Mouse (Mus musculus): Measurements from ENCODE around the gene Lsm7. TPM values are rescaled to one million over a fixed set of nuclear protein-coding genes. Genes with fewer than 3 reads are reported as not detected.
"Not testable (repeated sequence)": the region's sequence is repeated elsewhere in the genome, so short reads cannot be mapped to it uniquely, and the experiment has no call there.

Lsm7 gene
- polyA plus RNA-seq, 1 experiment from 2014 or later: 230 TPM

- no peak overlapping the region for H3K27ac ChIP-seq (replicated peaks in 1 of 2; ENCODE audit: control insufficient read depth in 1 of 2, insufficient read depth in 1 of 2, low read depth in 2 of 2, low read length in 2 of 2)
- no peak overlapping the region for H3K4me2 ChIP-seq (ENCODE audit: low read length)
- no peak overlapping the region for H3K4me3 ChIP-seq (ENCODE audit: control insufficient read depth in 1 of 2, insufficient read depth in 1 of 2, low read depth in 1 of 2, low read length in 2 of 2)
- H3K9ac ChIP-seq (ENCODE audit: low read length): no peak overlapping the region
- 59% methylated on average over 6 of the region's 6 CpGs for WGBS
- no peaks in the 10 kb centered on the region for H3K9me3 ChIP-seq (ENCODE audit: control insufficient read depth, low read length)
- no peak for ATAC-seq (ENCODE audit: insufficient number of reproducible peaks, insufficient read depth, low FRiP score, low read depth)
- H3K27me3 ChIP-seq (ENCODE audit: control insufficient read depth, insufficient read depth, low read length): no peaks in the 10 kb centered on the region
- no peaks in the 10 kb centered on the region for H3K4me1 ChIP-seq (ENCODE audit: control insufficient read depth in 2 of 2, insufficient read depth in 2 of 2, low read length in 2 of 2)
- no peaks in the 10 kb centered on the region for H3K36me3 ChIP-seq (ENCODE audit: control insufficient read depth, insufficient read depth, low read length)
Measured at GRCm38 (mm10) chr10:80818599-80819281, 36.3 kb downstream of the Lsm7 start.

- not testable (repeated sequence) for H3K27ac ChIP-seq (replicated peaks in 1 of 2; ENCODE audit: control insufficient read depth in 1 of 2, insufficient read depth in 1 of 2, low read depth in 2 of 2, low read length in 2 of 2); H3K27me3 ChIP-seq (ENCODE audit: control insufficient read depth, insufficient read depth, low read length); H3K9ac ChIP-seq (ENCODE audit: low read length); H3K36me3 ChIP-seq (ENCODE audit: control insufficient read depth, insufficient read depth, low read length); H3K4me3 ChIP-seq (ENCODE audit: control insufficient read depth in 1 of 2, insufficient read depth in 1 of 2, low read depth in 1 of 2, low read length in 2 of 2); H3K9me3 ChIP-seq (ENCODE audit: control insufficient read depth, low read length); H3K4me1 ChIP-seq (ENCODE audit: control insufficient read depth in 2 of 2, insufficient read depth in 2 of 2, low read length in 2 of 2); H3K4me2 ChIP-seq (ENCODE audit: low read length); ATAC-seq (ENCODE audit: insufficient number of reproducible peaks, insufficient read depth, low FRiP score, low read depth)
- 85% methylated on average over 7 of the region's 7 CpGs for WGBS
Measured at GRCm38 (mm10) chr10:80817955-80818354, 37.1 kb downstream of the Lsm7 start.

- no peak overlapping the region for H3K9ac ChIP-seq (ENCODE audit: low read length)
- 65% methylated on average over 2 of the region's 2 CpGs for WGBS
- H3K4me2 ChIP-seq (ENCODE audit: low read length): no peak overlapping the region
- no peaks in the 10 kb centered on the region for H3K36me3 ChIP-seq (ENCODE audit: control insufficient read depth, insufficient read depth, low read length)
- H3K4me3 ChIP-seq (ENCODE audit: control insufficient read depth in 1 of 2, insufficient read depth in 1 of 2, low read depth in 1 of 2, low read length in 2 of 2): no peak overlapping the region
- H3K27me3 ChIP-seq (ENCODE audit: control insufficient read depth, insufficient read depth, low read length): no peaks in the 10 kb centered on the region
- H3K4me1 ChIP-seq (ENCODE audit: control insufficient read depth in 2 of 2, insufficient read depth in 2 of 2, low read length in 2 of 2): peaks cover 3 to 7% of the 10 kb centered on the region in 2 experiments; a peak in 2 of 4 replicates
- no peak for ATAC-seq (ENCODE audit: insufficient number of reproducible peaks, insufficient read depth, low FRiP score, low read depth)
- no peaks in the 10 kb centered on the region for H3K9me3 ChIP-seq (ENCODE audit: control insufficient read depth, low read length)
- no peak overlapping the region for H3K27ac ChIP-seq (replicated peaks in 1 of 2; ENCODE audit: control insufficient read depth in 1 of 2, insufficient read depth in 1 of 2, low read depth in 2 of 2, low read length in 2 of 2)
Measured at GRCm38 (mm10) chr10:80817164-80817563, 37.8 kb downstream of the Lsm7 start.

GRCm38 (mm10) chr10:80816303-80816702 is 38.7 kb downstream of the Lsm7 start:
- not testable (repeated sequence) for H3K4me2 ChIP-seq (ENCODE audit: low read length); H3K9me3 ChIP-seq (ENCODE audit: control insufficient read depth, low read length); H3K27ac ChIP-seq (replicated peaks in 1 of 2; ENCODE audit: control insufficient read depth in 1 of 2, insufficient read depth in 1 of 2, low read depth in 2 of 2, low read length in 2 of 2); ATAC-seq (ENCODE audit: insufficient number of reproducible peaks, insufficient read depth, low FRiP score, low read depth); H3K4me3 ChIP-seq (ENCODE audit: control insufficient read depth in 1 of 2, insufficient read depth in 1 of 2, low read depth in 1 of 2, low read length in 2 of 2); H3K9ac ChIP-seq (ENCODE audit: low read length); H3K27me3 ChIP-seq (ENCODE audit: control insufficient read depth, insufficient read depth, low read length); H3K36me3 ChIP-seq (ENCODE audit: control insufficient read depth, insufficient read depth, low read length); H3K4me1 ChIP-seq (ENCODE audit: control insufficient read depth in 2 of 2, insufficient read depth in 2 of 2, low read length in 2 of 2)
- 85% methylated on average over 3 of the region's 3 CpGs for WGBS

- ATAC-seq (ENCODE audit: insufficient number of reproducible peaks, insufficient read depth, low FRiP score, low read depth): no peak
- H3K27ac ChIP-seq (replicated peaks in 1 of 2; ENCODE audit: control insufficient read depth in 1 of 2, insufficient read depth in 1 of 2, low read depth in 2 of 2, low read length in 2 of 2): no peak overlapping the region
- no peak overlapping the region for H3K4me2 ChIP-seq (ENCODE audit: low read length)
- no peaks in the 10 kb centered on the region for H3K27me3 ChIP-seq (ENCODE audit: control insufficient read depth, insufficient read depth, low read length)
- no peaks in the 10 kb centered on the region for H3K36me3 ChIP-seq (ENCODE audit: control insufficient read depth, insufficient read depth, low read length)
- no peaks in the 10 kb centered on the region for H3K9me3 ChIP-seq (ENCODE audit: control insufficient read depth, low read length)
- no peak overlapping the region for H3K9ac ChIP-seq (ENCODE audit: low read length)
- peaks cover 9 to 14% of the 10 kb centered on the region in 2 experiments for H3K4me1 ChIP-seq (ENCODE audit: control insufficient read depth in 2 of 2, insufficient read depth in 2 of 2, low read length in 2 of 2)
- 66% methylated on average over 7 of the region's 7 CpGs for WGBS
- no peak overlapping the region for H3K4me3 ChIP-seq (ENCODE audit: control insufficient read depth in 1 of 2, insufficient read depth in 1 of 2, low read depth in 1 of 2, low read length in 2 of 2)
Measured at GRCm38 (mm10) chr10:80814800-80815199, 40.2 kb downstream of the Lsm7 start.

GRCm38 (mm10) chr10:80813366-80813765 is 41.6 kb downstream of the Lsm7 start, which contains the start of gene Jsrp1:
Gene Jsrp1 (minus strand): TSS chr10:80813498.
- WGBS: 74% methylated on average over 4 of the region's 4 CpGs
- Histone ChIP-seq H3K27ac (replicated peaks in 1 of 2; ENCODE audit: control insufficient read depth in 1 of 2, insufficient read depth in 1 of 2, low read depth in 2 of 2, low read length in 2 of 2) (no peak within 1 kb of the TSS), H3K4me2 (ENCODE audit: low read length) (no peak within 1 kb of the TSS), H3K9me3 (ENCODE audit: control insufficient read depth, low read length) (no peaks in the 10 kb centered on the region), H3K27me3 (ENCODE audit: control insufficient read depth, insufficient read depth, low read length) (no peaks in the 10 kb centered on the region), H3K4me3 (ENCODE audit: control insufficient read depth in 1 of 2, insufficient read depth in 1 of 2, low read depth in 1 of 2, low read length in 2 of 2) (no peak within 1 kb of the TSS), H3K36me3 (ENCODE audit: control insufficient read depth, insufficient read depth, low read length) (no peaks in the 10 kb centered on the region), H3K4me1 (ENCODE audit: control insufficient read depth in 2 of 2, insufficient read depth in 2 of 2, low read length in 2 of 2) (peaks cover 23 to 25% of the 10 kb centered on the region in 2 experiments), H3K9ac (ENCODE audit: low read length) (no peak within 1 kb of the TSS)
- ATAC-seq (ENCODE audit: insufficient number of reproducible peaks, insufficient read depth, low FRiP score, low read depth): no peak

GRCm38 (mm10) chr10:80812391-80813041 is 42.5 kb downstream of the Lsm7 start:
- Histone ChIP-seq H3K9ac (ENCODE audit: low read length) (no peak overlapping the region), H3K9me3 (ENCODE audit: control insufficient read depth, low read length) (no peaks in the 10 kb centered on the region), H3K4me3 (ENCODE audit: control insufficient read depth in 1 of 2, insufficient read depth in 1 of 2, low read depth in 1 of 2, low read length in 2 of 2) (no peak overlapping the region), H3K4me2 (ENCODE audit: low read length) (no peak overlapping the region), H3K27me3 (ENCODE audit: control insufficient read depth, insufficient read depth, low read length) (no peaks in the 10 kb centered on the region), H3K27ac (replicated peaks in 1 of 2; ENCODE audit: control insufficient read depth in 1 of 2, insufficient read depth in 1 of 2, low read depth in 2 of 2, low read length in 2 of 2) (no peak overlapping the region), H3K4me1 (ENCODE audit: control insufficient read depth in 2 of 2, insufficient read depth in 2 of 2, low read length in 2 of 2) (peaks cover 30 to 33% of the 10 kb centered on the region in 2 experiments), H3K36me3 (ENCODE audit: control insufficient read depth, insufficient read depth, low read length) (no peaks in the 10 kb centered on the region)
- WGBS: 34% methylated on average over 5 of the region's 5 CpGs
- ATAC-seq (ENCODE audit: insufficient number of reproducible peaks, insufficient read depth, low FRiP score, low read depth): no peak

Data from heart, embryonic 14.5 days (tissue).